Mouse (Mus musculus) embryonic fibroblast, embryonic 13.5 days (primary cell): ENCODE measurements around the gene Col6a6. TPM values are rescaled to one million over a fixed set of nuclear protein-coding genes. Genes with fewer than 3 reads are reported as not detected.
A peak's percentile ranks its signal among the peaks of the same experiment; 100 is the strongest.
"Not testable (repeated sequence)": the region's sequence is repeated elsewhere in the genome, so short reads cannot be mapped to it uniquely, and the experiment has no call there.

Experiments
- H3K27ac ChIP-seq: 2 replicates; pipeline ENCODE4 v1.5.1; 2012; ENCODE audit warnings: low read length, control low read depth, inconsistent platforms; ENCODE audit not compliant: insufficient read depth
- H3K4me1 ChIP-seq: 2 replicates; pipeline ENCODE4 v1.6.1; 2011; ENCODE audit warnings: low read length; ENCODE audit not compliant: control insufficient read depth, insufficient read depth
- H3K4me3 ChIP-seq: 2 replicates; pipeline ENCODE4 v1.5.1; 2011; ENCODE audit warnings: mild to moderate bottlenecking, control low read depth, low read length; ENCODE audit not compliant: insufficient read depth
- CTCF ChIP-seq: IDR thresholded peaks from 2 replicates; pipeline ENCODE4 v1.5.1; 2011; ENCODE audit warnings: mild to moderate bottlenecking, control low read depth, low read length, moderate library complexity, borderline replicate concordance; ENCODE audit not compliant: insufficient read depth
- POLR2A ChIP-seq: IDR thresholded peaks from 2 replicates; pipeline ENCODE4 v1.6.1; 2011; ENCODE audit warnings: low read depth, mild to moderate bottlenecking, control low read depth, low read length, moderate library complexity
- polyA plus RNA-seq: library from polyadenylated mRNA; stranded (reverse); fragments of >200 nt; gene quantifications from 2 replicates; pipeline ENCODE4 v1.2.4, GENCODE M21; 2011; ENCODE audit warnings: low read depth; ENCODE audit not compliant: missing spikeins, insufficient read length

Col6a6 gene
- 0.18 and 1.2 TPM in 2 replicates for polyA plus RNA-seq

DNA sequence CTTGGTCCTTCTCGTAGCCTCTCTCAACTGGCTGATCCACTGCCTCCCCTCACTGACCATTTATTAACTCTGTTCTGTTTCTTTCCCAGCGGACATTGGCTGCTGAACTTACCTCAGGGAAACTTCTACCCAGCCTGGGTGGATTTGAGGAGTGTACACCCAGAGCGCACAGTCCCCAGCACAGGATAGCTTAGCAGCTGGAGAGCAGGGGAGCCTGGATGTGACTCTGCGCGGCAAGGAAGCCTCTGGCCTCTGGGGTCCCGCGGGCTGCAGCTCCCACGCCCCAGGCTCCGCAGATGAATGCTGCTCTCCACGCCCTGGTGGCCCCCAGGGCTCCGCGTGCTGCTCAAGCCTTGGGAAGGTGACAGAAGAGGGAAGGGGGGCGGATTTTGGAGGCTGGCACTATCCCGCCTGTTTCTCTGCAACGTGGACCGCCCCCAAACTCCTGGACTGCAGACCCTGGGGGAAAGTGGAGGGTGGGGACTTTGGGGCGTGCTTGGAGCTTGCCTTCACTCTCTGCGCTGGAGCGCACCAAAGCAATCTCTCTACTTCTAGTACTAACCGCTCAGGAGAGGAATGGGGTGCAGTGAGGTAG is at the start of gene Col6a6:
Gene Col6a6, minus strand, starts transcription at position 370 of the 595 bp plus-strand sequence.
- Histone ChIP-seq H3K4me3 (no peak within 1 kb of the TSS), H3K27ac (no peak within 1 kb of the TSS), H3K4me1 (no peaks in the 10 kb centered on the region)
- TF ChIP-seq POLR2A (no peak), CTCF (no peak)

DNA sequence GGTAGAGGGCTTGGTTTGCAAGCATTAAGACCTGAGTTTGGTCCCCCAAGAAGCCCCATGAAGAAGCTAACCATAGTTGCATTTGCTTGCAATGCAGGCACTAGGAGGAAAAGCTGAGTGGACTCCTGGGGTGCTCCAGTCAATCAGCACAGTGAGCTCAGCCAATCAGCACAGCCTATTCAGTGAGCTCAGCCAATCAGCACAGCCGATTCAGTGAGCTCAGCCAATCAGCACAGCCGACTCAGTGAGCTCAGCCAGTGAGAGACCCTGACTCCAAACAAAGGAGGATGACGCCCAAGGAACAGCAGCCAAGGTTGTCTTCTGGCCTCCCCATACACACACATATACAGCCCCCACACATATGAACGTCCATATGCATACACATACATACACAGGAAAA is 48.2 kb upstream of the Col6a6 start:
- Histone ChIP-seq H3K4me1 (no peaks in the 10 kb centered on the region), H3K27ac (no peak overlapping the region), H3K4me3 (no peak overlapping the region)
- no peak for TF ChIP-seq CTCF
- TF ChIP-seq POLR2A, result no peak

GRCm38 (mm10) chr9:105871643-105872042 is 43.7 kb upstream of the Col6a6 start:
- H3K4me1 ChIP-seq, result peaks cover 4% of the 10 kb centered on the region; the same call in 1 of the 2 replicates
- no peak overlapping the region for H3K4me3 ChIP-seq
- no peak for TF ChIP-seq POLR2A
- no peak for TF ChIP-seq CTCF
- no peak overlapping the region for H3K27ac ChIP-seq

DNA sequence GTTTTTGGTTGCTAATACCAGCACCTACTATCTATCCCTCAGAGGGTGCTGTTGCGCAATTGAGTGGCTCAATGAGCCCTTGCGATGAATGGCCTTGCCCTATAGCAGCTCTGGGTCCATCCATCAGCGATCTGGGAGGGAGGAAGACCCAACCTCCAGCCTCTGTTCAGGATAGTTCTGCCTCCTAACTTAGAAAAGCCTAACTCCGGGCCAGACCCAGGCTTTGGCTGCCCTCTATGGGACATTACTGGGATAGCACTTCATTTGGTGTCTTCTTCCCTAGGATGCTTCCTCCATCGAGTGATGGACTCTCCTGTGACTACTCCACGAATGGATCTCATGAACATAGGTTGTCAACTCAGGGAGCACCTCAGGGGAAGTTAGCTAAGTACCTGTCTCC is 29.8 kb upstream of the Col6a6 start:
- Histone ChIP-seq H3K4me3 (no peak overlapping the region), H3K4me1 (peaks cover 4% of the 10 kb centered on the region; the same call in 1 of the 2 replicates), H3K27ac (no peak overlapping the region)
- TF ChIP-seq POLR2A (no peak), CTCF (peak; percentile 38; the same call in 1 of the 2 replicates)

- TF ChIP-seq POLR2A (no peak), CTCF (no peak)
- no peak overlapping the region for H3K4me3 ChIP-seq
- H3K27ac ChIP-seq, result no peak overlapping the region
- peaks cover 4% of the 10 kb centered on the region; the same call in 1 of the 2 replicates for H3K4me1 ChIP-seq
These were observed 24.8 kb upstream of the Col6a6 start for GRCm38 (mm10) chr9:105852778-105853065.

DNA sequence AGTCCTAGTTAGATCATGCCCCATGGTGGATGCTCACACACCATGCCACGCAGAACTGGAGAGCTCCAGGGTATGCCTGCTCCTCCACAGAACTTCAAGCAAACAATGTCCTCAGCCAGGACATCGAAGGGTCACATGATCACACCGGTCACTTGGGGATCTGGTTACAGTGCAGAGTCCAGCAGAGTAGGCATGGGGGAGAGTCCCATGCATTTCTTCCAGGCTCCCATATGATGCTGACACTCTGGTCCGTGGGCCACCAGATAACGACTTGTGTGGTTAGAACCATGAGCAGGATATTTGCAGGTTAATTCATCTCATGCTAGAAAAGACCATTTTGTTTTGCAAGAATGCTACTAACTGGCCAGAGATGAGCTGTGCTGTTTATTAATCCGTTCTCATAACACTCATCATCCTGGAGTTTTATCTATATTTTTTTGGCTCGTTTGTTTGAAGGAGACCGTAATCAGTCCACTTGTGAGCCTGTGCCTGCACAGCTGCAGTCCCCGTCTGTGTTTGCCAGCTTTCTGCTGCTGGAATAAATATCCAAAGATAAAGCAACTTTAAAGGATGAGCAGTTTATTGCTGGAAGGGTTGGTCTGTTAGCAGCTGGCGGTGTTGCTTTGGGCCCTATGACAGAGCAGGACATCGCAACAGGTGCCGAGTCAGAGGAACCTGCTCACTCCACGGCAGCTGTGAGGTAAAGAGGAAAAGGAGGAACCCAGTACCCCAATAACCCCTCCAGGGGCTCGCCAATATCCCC is 24.2 kb upstream of the Col6a6 start:
- TF ChIP-seq CTCF (no peak), POLR2A (no peak)
- Histone ChIP-seq H3K4me1 (peaks cover 4% of the 10 kb centered on the region; the same call in 1 of the 2 replicates), H3K4me3 (no peak overlapping the region), H3K27ac (no peak overlapping the region)

DNA sequence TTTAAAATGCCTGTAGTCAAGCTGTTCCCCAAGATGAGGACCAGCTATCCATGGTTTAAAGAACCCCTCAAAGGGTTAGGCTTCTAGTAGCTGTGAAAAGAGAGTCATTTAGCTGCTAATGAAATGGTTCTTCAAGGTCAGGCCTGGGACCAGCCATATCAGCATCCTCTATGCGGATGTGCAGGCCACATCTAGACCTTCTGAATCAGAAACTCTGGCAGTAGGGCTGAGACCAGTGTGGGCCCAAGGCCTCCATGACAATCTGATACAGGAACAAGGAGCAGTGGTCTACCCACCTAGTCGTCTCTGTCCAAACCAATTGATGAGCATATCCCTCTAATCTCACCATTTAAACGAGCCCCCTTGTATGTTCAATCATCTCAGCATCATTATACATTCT is 23.1 kb upstream of the Col6a6 start:
- TF ChIP-seq POLR2A (no peak), CTCF (no peak)
- Histone ChIP-seq H3K4me3 (no peak overlapping the region), H3K4me1 (peaks cover 4% of the 10 kb centered on the region; the same call in 1 of the 2 replicates), H3K27ac (no peak overlapping the region)

GRCm38 (mm10) chr9:105848396-105848795 is 20.4 kb upstream of the Col6a6 start:
- peaks cover 7% of the 10 kb centered on the region; the same call in 1 of the 2 replicates for H3K4me1 ChIP-seq
- TF ChIP-seq POLR2A (no peak), CTCF (no peak)
- no peak overlapping the region for H3K27ac ChIP-seq
- H3K4me3 ChIP-seq, result no peak overlapping the region

- Histone ChIP-seq H3K27ac (no peak overlapping the region), H3K4me3 (no peak overlapping the region), H3K4me1 (peaks cover 4% of the 10 kb centered on the region; the same call in 1 of the 2 replicates)
- no peak for TF ChIP-seq POLR2A
These were observed 19.3 kb upstream of the Col6a6 start for GRCm38 (mm10) chr9:105847261-105847660.

DNA sequence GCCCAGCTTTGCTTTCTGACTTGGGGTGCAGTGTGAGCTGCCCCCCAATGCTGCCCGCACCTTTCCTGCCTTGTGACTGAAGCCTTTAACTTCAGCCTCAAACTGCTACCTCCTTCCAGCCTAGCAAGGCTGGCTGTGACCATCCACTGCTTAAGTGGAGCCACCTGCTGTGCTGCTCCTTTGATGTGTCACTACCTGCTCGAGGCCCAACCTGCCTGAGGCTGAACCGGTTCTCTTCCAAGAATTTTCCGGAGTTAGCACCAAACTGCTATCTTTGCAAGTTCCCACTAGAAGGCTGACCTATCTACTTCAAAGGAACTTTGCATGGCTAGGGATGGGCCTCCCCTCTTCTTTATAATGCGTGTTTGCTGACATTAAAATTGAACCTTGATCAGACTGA is 13.4 kb upstream of the Col6a6 start:
- peaks cover 12% of the 10 kb centered on the region for H3K4me1 ChIP-seq
- not testable (repeated sequence) for H3K4me3 ChIP-seq
- H3K27ac ChIP-seq, result peak overlapping the region; percentile 83

DNA sequence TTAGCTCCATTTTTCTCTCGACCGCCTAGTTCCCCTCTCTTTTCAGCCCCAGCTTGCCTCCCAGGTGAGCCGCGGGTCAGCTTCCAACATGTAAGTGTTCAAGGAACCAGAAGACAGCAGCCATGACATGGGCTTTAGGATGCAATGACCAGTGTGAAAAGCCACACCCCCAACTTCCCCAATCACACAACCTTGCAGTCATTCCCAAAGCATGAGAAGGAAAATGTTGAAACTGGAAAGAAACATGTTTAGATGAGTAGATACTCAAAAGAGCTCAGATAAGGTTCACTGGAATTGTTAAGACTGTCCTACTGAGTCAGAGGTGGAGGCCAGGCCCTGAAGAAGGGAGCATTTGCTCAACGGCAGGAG is 11.2 kb upstream of the Col6a6 start:
- TF ChIP-seq CTCF (no peak), POLR2A (no peak)
- H3K27ac ChIP-seq, result no peak overlapping the region
- peaks cover 9% of the 10 kb centered on the region for H3K4me1 ChIP-seq
- no peak overlapping the region for H3K4me3 ChIP-seq
